In the genomic region with DNA sequence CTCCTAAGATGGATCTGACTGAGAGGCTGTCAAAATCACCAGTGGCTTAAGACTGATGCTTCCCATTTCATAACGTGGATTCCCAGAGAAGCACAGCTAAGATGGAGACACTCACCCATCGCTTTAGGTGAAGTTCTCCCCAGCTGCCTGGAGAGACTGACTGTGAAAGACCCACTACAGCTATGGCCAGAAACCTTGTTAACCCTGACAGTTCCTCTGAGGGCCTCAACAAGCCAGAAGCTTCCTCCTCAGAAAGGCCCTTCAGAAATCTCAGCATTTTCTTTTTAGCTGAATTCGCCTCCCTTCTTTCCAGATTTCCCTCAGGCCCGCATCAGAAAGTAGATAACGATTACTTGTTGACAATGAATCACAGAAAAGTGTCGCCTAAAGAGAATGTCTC, we compare ENCODE assay signal across 7 mouse cellular contexts. TPM values are rescaled to one million over a fixed set of nuclear protein-coding genes. Genes with fewer than 3 reads are reported as not detected.
DNase-seq lines count a peak whose midpoint lies in the region; ATAC-seq and TF ChIP-seq lines count a peak whose summit lies in the region.

No protein-coding gene starts in this region.

- no peak overlapping the region for H3K4me3 ChIP-seq in lung, embryonic 14.5 days (ENCODE audit: low read depth, low read length)
- no peak overlapping the region for H3K4me3 ChIP-seq in forebrain, embryonic 11.5 days (ENCODE audit: low read depth, low read length)
- H3K4me3 ChIP-seq in intestine, embryonic 15.5 days (replicated peaks): 0 out of 2 replicates have a peak overlapping the region, but pooled peaks have one; percentile 90
- H3K4me3 ChIP-seq in neural tube, embryonic 13.5 days: peak overlapping the region; percentile 91

- H3K9ac ChIP-seq in lung, embryonic 14.5 days: no peak overlapping the region
- H3K9ac ChIP-seq in forebrain, embryonic 11.5 days (ENCODE audit: low read length): no peak overlapping the region; the same call in 1 of the 2 replicates
- no peak overlapping the region for H3K9ac ChIP-seq in intestine, embryonic 15.5 days
- H3K9ac ChIP-seq in neural tube, embryonic 13.5 days: no peak overlapping the region

- 0 out of 2 replicates have a peak, but pooled peaks cover 3% of the 10 kb centered on the region for H3K36me3 ChIP-seq in lung, embryonic 14.5 days (ENCODE audit: insufficient read depth)
- H3K36me3 ChIP-seq in forebrain, embryonic 11.5 days (ENCODE audit: control insufficient read depth, insufficient read depth, low read length): no peaks in the 10 kb centered on the region
- no peaks in the 10 kb centered on the region for H3K36me3 ChIP-seq in intestine, embryonic 15.5 days
- no peaks in the 10 kb centered on the region; the same call in 1 of the 2 replicates for H3K36me3 ChIP-seq in neural tube, embryonic 13.5 days

- TF ChIP-seq CTCF in lung, embryonic 14.5 days (IDR thresholded peaks at IDR 0.05; ENCODE audit: low read depth): no peak

- H3K4me1 ChIP-seq in lung, embryonic 14.5 days (ENCODE audit: insufficient read depth): peaks cover 9% of the 10 kb centered on the region
- no peaks in the 10 kb centered on the region; the same call in 1 of the 2 replicates for H3K4me1 ChIP-seq in forebrain, embryonic 11.5 days (replicated peaks; ENCODE audit: control insufficient read depth, insufficient read depth, low read length)
- peaks cover 16% of the 10 kb centered on the region; the same call in 1 of the 2 replicates for H3K4me1 ChIP-seq in intestine, embryonic 15.5 days (replicated peaks)
- H3K4me1 ChIP-seq in neural tube, embryonic 13.5 days (replicated peaks): peaks cover 18% of the 10 kb centered on the region

- H3K27ac ChIP-seq in lung, embryonic 14.5 days (ENCODE audit: low read depth): no peak overlapping the region
- H3K27ac ChIP-seq in forebrain, embryonic 11.5 days (ENCODE audit: low read depth, low read length): no peak overlapping the region
- no peak overlapping the region for H3K27ac ChIP-seq in intestine, embryonic 15.5 days
- no peak overlapping the region for H3K27ac ChIP-seq in neural tube, embryonic 13.5 days (replicated peaks)

- WGBS in lung, embryonic 14.5 days: 37% methylated on average over 6 of the region's 6 CpGs
- WGBS in forebrain, embryonic 11.5 days: 43% methylated on average over 6 of the region's 6 CpGs
- 32% methylated on average over 6 of the region's 6 CpGs for WGBS in intestine, embryonic 15.5 days
- WGBS in neural tube, embryonic 13.5 days: 52% methylated on average over 6 of the region's 6 CpGs

- no peak for DNase-seq in lung, embryonic 14.5 days
- no peak for DNase-seq in lung, adult 18-20 months
- DNase-seq in forebrain, embryonic 11.5 days (ENCODE audit: low spot score): no peak
- DNase-seq in right cerebral cortex, adult 2 months (ENCODE audit: low spot score in 2 of 2): no peak
- no peak for DNase-seq in yolk sac, embryonic 10.5 days (ENCODE audit: low spot score)

- no peak for ATAC-seq in lung, embryonic 14.5 days (ENCODE audit: insufficient read depth)
- no peak for ATAC-seq in forebrain, embryonic 11.5 days (replicated peaks; ENCODE audit: low FRiP score)
- ATAC-seq in intestine, embryonic 15.5 days: no peak
- ATAC-seq in neural tube, embryonic 13.5 days (ENCODE audit: low read depth): no peak

- H3K4me2 ChIP-seq in lung, embryonic 14.5 days: peak overlapping the region; percentile 49
- H3K4me2 ChIP-seq in forebrain, embryonic 11.5 days (ENCODE audit: low read depth, low read length, severe bottlenecking): peak overlapping the region; percentile 21; the same call in 1 of the 2 replicates
- peak overlapping the region; percentile 33 for H3K4me2 ChIP-seq in intestine, embryonic 15.5 days (replicated peaks)
- peak overlapping the region; percentile 39 for H3K4me2 ChIP-seq in neural tube, embryonic 13.5 days

- H3K9me3 ChIP-seq in lung, embryonic 14.5 days (ENCODE audit: low read depth, low read length): no peaks in the 10 kb centered on the region
- H3K9me3 ChIP-seq in forebrain, embryonic 11.5 days (ENCODE audit: control insufficient read depth, low read length): no peaks in the 10 kb centered on the region
- H3K9me3 ChIP-seq in intestine, embryonic 15.5 days: no peaks in the 10 kb centered on the region
- no peaks in the 10 kb centered on the region for H3K9me3 ChIP-seq in neural tube, embryonic 13.5 days

- H3K27me3 ChIP-seq in lung, embryonic 14.5 days (ENCODE audit: insufficient read depth, low read length): no peaks in the 10 kb centered on the region
- H3K27me3 ChIP-seq in forebrain, embryonic 11.5 days (ENCODE audit: control insufficient read depth, insufficient read depth, low read length): no peaks in the 10 kb centered on the region
- H3K27me3 ChIP-seq in intestine, embryonic 15.5 days (replicated peaks): no peaks in the 10 kb centered on the region
- H3K27me3 ChIP-seq in neural tube, embryonic 13.5 days: no peaks in the 10 kb centered on the region

RNA-seq across cellular contexts. Expression of gene Eri3, which starts 0.6 kb away (rescaled TPM):
- polyA plus RNA-seq in lung, embryonic 14.5 days (2014; fragmentation: Nextera tagmentation; extraction: Ambion mirVana): 159 and 173 TPM in 2 replicates
- polyA plus RNA-seq in forebrain, embryonic 11.5 days (2014; fragmentation: Nextera tagmentation; extraction: Ambion mirVana): 146 TPM in 2 replicates
- polyA plus RNA-seq in intestine, embryonic 15.5 days (2015; fragmentation: Nextera tagmentation; extraction: Ambion mirVana): 95.5 and 102 TPM in 2 replicates
- 174 and 179 TPM in 2 replicates for polyA plus RNA-seq in neural tube, embryonic 13.5 days (2015; fragmentation: Nextera tagmentation; extraction: Ambion mirVana)

RNA-seq across cellular contexts. Expression of gene Rnf220, which starts 52.7 kb away (rescaled TPM):
- polyA plus RNA-seq in lung, embryonic 14.5 days (2014; fragmentation: Nextera tagmentation; extraction: Ambion mirVana): 65.4 and 76.1 TPM in 2 replicates
- polyA plus RNA-seq in forebrain, embryonic 11.5 days (2014; fragmentation: Nextera tagmentation; extraction: Ambion mirVana): 92.3 and 95.1 TPM in 2 replicates
- polyA plus RNA-seq in intestine, embryonic 15.5 days (2015; fragmentation: Nextera tagmentation; extraction: Ambion mirVana): 60.0 and 63.9 TPM in 2 replicates
- 97.1 and 104 TPM in 2 replicates for polyA plus RNA-seq in neural tube, embryonic 13.5 days (2015; fragmentation: Nextera tagmentation; extraction: Ambion mirVana)

Comparison
In these comparisons a context has a peak if more than half of its experiments do, and no peak if none do; other contexts are left out.
1. H3K4me3 ChIP-seq: peak in intestine, embryonic 15.5 days (single experiment) and neural tube, embryonic 13.5 days (single experiment); none in lung, embryonic 14.5 days (single experiment) and forebrain, embryonic 11.5 days (single experiment).
2. Peak in every context shown above with its lines, with median percentiles within 50 percentile points of each other: H3K4me2 ChIP-seq.